Mouse (Mus musculus): ENCODE results near the gene Pick1.

DNA sequence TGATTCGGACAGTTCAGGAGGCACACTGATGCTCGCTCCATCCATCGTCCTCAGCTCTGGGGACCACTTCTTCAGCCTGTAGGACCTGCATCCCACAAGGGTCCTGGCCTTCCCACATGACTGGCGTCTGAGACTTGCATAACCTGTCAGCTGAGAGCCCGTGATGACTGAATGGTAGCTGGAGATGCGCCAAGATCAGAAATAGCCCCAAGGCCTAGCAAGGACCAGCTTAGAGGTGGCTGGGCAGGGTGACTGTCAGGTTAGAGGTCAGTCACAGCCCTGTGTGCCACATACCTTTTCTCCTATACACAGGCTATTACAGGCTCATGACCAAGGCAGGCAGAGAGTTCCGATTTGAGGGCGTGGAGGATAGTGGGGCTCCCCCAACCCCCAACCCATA lies 33.5 kb upstream of the Pick1 start:
- TF ChIP-seq CTCF (conservative IDR thresholded peaks at IDR 0.05; ENCODE audit: low read length) = no peak
- TF ChIP-seq NANOG (IDR thresholded peaks at IDR 0.05; ENCODE audit: borderline replicate concordance, low read length) = no peak
- no peak for TF ChIP-seq POU5F1 (IDR thresholded peaks at IDR 0.05; ENCODE audit: borderline replicate concordance, low read length)

All from E14TG2a.4 (cell line).